Mouse (Mus musculus) lung, postnatal 0 days (tissue): Measurements from ENCODE around the gene Gphb5. TPM values are rescaled to one million over a fixed set of nuclear protein-coding genes. Genes with fewer than 3 reads are reported as not detected.
"Not testable (repeated sequence)": the region's sequence is repeated elsewhere in the genome, so short reads cannot be mapped to it uniquely, and the experiment has no call there.

Experiments used
- ATAC-seq: fragments of 200-750 bp; cut with Nextera tagmentation; 2 replicates; pipeline ENCODE4 v1.8.0; 2017; ENCODE audit warnings: moderate library complexity
- DNase-seq: peaks from one replicate; pipeline ENCODE4 v3.0.0-alpha.2; 2016; ENCODE audit warnings: low spot score
- H3K27ac ChIP-seq: fragments of 300-500 bp; sonication (generic); 2 replicates; pipeline ENCODE4 v1.5.1; 2014; ENCODE audit warnings: antibody characterized with exemption, mild to moderate bottlenecking, low read length, mixed read lengths
- H3K27me3 ChIP-seq: fragments of 300-500 bp; sonication (generic); replicated peaks from 2 replicates; pipeline ENCODE4 v1.6.1; 2014; ENCODE audit warnings: low read length, mixed read lengths; ENCODE audit not compliant: insufficient read depth
- H3K36me3 ChIP-seq: fragments of 300-500 bp; sonication (generic); 2 replicates; pipeline ENCODE4 v1.6.1; 2014; ENCODE audit warnings: low read length, mixed read lengths; ENCODE audit not compliant: insufficient read depth
- H3K4me1 ChIP-seq: fragments of 300-500 bp; sonication (generic); 2 replicates; pipeline ENCODE4 v1.6.1; 2014; ENCODE audit warnings: antibody characterized with exemption, low read depth, low read length, mixed read lengths; ENCODE audit not compliant: insufficient read depth
- H3K4me2 ChIP-seq: fragments of 300-500 bp; sonication (generic); replicated peaks from 2 replicates; pipeline ENCODE4 v1.6.1; 2014; ENCODE audit warnings: low read depth, mild to moderate bottlenecking, low read length, moderate library complexity, mixed read lengths
- H3K4me3 ChIP-seq: fragments of 300-500 bp; sonication (generic); 2 replicates; pipeline ENCODE4 v1.5.1; 2014; ENCODE audit warnings: low read depth, low read length
- H3K9ac ChIP-seq: fragments of 300-500 bp; sonication (generic); replicated peaks from 2 replicates; pipeline ENCODE4 v1.6.1; 2014; ENCODE audit warnings: low read depth, mild to moderate bottlenecking
- H3K9me3 ChIP-seq: fragments of 300-500 bp; sonication (generic); 2 replicates; pipeline ENCODE4 v1.6.1; 2016; ENCODE audit warnings: low read length, mixed read lengths
- CTCF ChIP-seq: IDR thresholded peaks from 2 replicates; pipeline ENCODE4 v1.5.1; 2016; ENCODE audit warnings: antibody characterized with exemption, mild to moderate bottlenecking
- EP300 ChIP-seq: IDR thresholded peaks from 2 replicates; pipeline ENCODE4 v1.6.1; 2016; ENCODE audit warnings: antibody characterized with exemption, mild to moderate bottlenecking, control low read depth
- WGBS: fragments of 180-500 bp; shearing (Covaris S2); extraction: QIAGEN DNeasy Blood & Tissue Kit; methylation state at CpG from one replicate; pipeline ENCODE4 v1.1.7; 2014; 5-methylcytosine and 5-hydroxymethylcytosine counted together
- polyA plus RNA-seq: library from polyadenylated mRNA; unstranded; fragments of >200 nt; fragmentation: Nextera tagmentation; extraction: Ambion mirVana; gene quantifications from 2 replicates; pipeline ENCODE4 v1.2.1, GENCODE M21; 2015

The Gphb5 gene
- polyA plus RNA-seq, 1 experiment from 2014 or later = not detected

- DNase-seq = peak; percentile 28
- Histone ChIP-seq H3K36me3 (peaks cover 5% of the 10 kb centered on the region; the same call in 1 of the 2 replicates), H3K27me3 (no peaks in the 10 kb centered on the region), H3K4me3 (no peak overlapping the region), H3K4me2 (no peak overlapping the region), H3K9me3 (no peaks in the 10 kb centered on the region), H3K4me1 (no peaks in the 10 kb centered on the region; the same call in 1 of the 2 replicates), H3K27ac (no peak overlapping the region), H3K9ac (no peak overlapping the region)
- TF ChIP-seq CTCF (peak; percentile 39), EP300 (no peak)
- ATAC-seq = no peak
- 76% methylated on average over 4 of the region's 4 CpGs for WGBS
Measured at GRCm38 (mm10) chr12:75453027-75453426, 36.4 kb upstream of the Gphb5 start.

DNA sequence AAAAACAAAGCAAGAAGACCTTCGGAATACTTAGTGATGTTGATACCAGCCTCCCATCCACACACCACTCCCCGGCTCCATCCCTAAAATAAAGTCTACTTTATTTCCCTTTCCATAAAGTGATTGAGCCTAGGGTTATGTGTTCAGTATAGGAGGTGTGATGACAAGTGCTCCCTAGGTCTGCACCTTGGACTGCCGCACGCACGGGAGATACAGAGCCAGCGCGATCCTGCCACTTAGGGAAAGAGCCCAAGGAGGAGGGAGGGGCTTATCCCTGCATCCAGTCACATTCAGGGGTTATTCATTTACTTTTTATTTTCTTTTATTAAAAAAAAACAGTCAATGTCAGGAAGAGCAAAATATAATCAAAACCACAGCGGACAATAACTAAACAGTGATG lies 34.0 kb upstream of the Gphb5 start:
- peaks cover 5% of the 10 kb centered on the region; the same call in 1 of the 2 replicates for H3K36me3 ChIP-seq
- H3K4me1 ChIP-seq = no peaks in the 10 kb centered on the region; the same call in 1 of the 2 replicates
- no peak overlapping the region for H3K4me2 ChIP-seq
- H3K27me3 ChIP-seq = no peaks in the 10 kb centered on the region
- H3K27ac ChIP-seq = no peak overlapping the region
- WGBS = 80% methylated on average over 8 of the region's 8 CpGs
- TF ChIP-seq CTCF (no peak), EP300 (no peak)
- no peak for ATAC-seq
- no peak overlapping the region for H3K9ac ChIP-seq
- no peak for DNase-seq
- no peaks in the 10 kb centered on the region for H3K9me3 ChIP-seq
- H3K4me3 ChIP-seq = no peak overlapping the region

- H3K9ac ChIP-seq = no peak overlapping the region
- no peaks in the 10 kb centered on the region for H3K27me3 ChIP-seq
- no peak for TF ChIP-seq CTCF
- peak; percentile 56; the same call in 1 of the 2 replicates for TF ChIP-seq EP300
- peaks cover 5% of the 10 kb centered on the region; the same call in 1 of the 2 replicates for H3K36me3 ChIP-seq
- no peaks in the 10 kb centered on the region for H3K9me3 ChIP-seq
- DNase-seq (peak; percentile 87), ATAC-seq (peak; percentile 82)
- peak overlapping the region; percentile 17; the same call in 1 of the 2 replicates for H3K4me2 ChIP-seq
- 33% methylated on average over 14 of the region's 14 CpGs for WGBS
- 0 out of 2 replicates have a peak overlapping the region, but pooled peaks have one; percentile 57 for H3K27ac ChIP-seq
- no peak overlapping the region for H3K4me3 ChIP-seq
- H3K4me1 ChIP-seq = no peaks in the 10 kb centered on the region; the same call in 1 of the 2 replicates
Measured at GRCm38 (mm10) chr12:75450011-75450410, 33.4 kb upstream of the Gphb5 start.

DNA sequence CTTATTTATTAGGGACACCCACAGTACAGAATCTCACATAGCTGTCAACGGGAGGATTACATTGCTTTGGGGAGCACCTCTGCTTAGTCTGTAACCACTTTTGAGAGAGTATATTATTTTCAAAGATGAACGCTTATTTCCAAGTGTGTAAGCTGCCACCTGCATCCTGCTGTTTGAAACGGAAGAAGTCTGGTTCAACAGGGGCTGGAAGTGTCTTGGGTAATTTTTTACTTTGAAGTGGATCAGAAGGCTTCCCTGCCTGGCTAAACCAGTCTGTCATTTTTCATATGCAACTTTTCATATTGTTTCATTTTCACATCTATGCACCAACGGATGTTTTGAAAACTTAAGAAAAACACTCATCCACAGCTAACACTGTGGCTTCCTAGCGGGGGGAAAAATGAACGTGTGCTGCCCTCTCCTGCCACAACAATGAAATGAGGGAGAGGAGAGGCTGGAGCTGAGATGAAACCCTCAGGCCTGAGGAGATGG lies 32.9 kb upstream of the Gphb5 start:
- DNase-seq = peak; percentile 69

GRCm38 (mm10) chr12:75448921-75449320 lies 32.3 kb upstream of the Gphb5 start:
- Histone ChIP-seq H3K27me3 (no peaks in the 10 kb centered on the region), H3K36me3 (peaks cover 5% of the 10 kb centered on the region; the same call in 1 of the 2 replicates), H3K4me2 (peak overlapping the region; percentile 17; the same call in 1 of the 2 replicates), H3K4me3 (no peak overlapping the region), H3K4me1 (no peaks in the 10 kb centered on the region; the same call in 1 of the 2 replicates), H3K27ac (peak overlapping the region; percentile 57; the same call in 1 of the 2 replicates), H3K9me3 (no peaks in the 10 kb centered on the region), H3K9ac (no peak overlapping the region)
- TF ChIP-seq CTCF (no peak), EP300 (no peak)
- WGBS = 35% methylated on average over 5 of the region's 5 CpGs
- DNase-seq (peak; percentile 45), ATAC-seq (no peak; the same call in 1 of the 2 replicates)

More for the DNA sequence above, 32.9 kb upstream of the Gphb5 start:
- peak overlapping the region; percentile 57 for H3K27ac ChIP-seq
- no peak overlapping the region for H3K9ac ChIP-seq
- peak; percentile 60 for ATAC-seq
- H3K4me2 ChIP-seq = peak overlapping the region; percentile 17
- no peaks in the 10 kb centered on the region; the same call in 1 of the 2 replicates for H3K4me1 ChIP-seq
- no peaks in the 10 kb centered on the region for H3K27me3 ChIP-seq
- WGBS = 27% methylated on average over 6 of the region's 6 CpGs
- H3K9me3 ChIP-seq = no peaks in the 10 kb centered on the region
- H3K36me3 ChIP-seq = peaks cover 5% of the 10 kb centered on the region; the same call in 1 of the 2 replicates
- no peak overlapping the region for H3K4me3 ChIP-seq
- no peak for TF ChIP-seq EP300
- peak; percentile 75 for TF ChIP-seq CTCF

DNA sequence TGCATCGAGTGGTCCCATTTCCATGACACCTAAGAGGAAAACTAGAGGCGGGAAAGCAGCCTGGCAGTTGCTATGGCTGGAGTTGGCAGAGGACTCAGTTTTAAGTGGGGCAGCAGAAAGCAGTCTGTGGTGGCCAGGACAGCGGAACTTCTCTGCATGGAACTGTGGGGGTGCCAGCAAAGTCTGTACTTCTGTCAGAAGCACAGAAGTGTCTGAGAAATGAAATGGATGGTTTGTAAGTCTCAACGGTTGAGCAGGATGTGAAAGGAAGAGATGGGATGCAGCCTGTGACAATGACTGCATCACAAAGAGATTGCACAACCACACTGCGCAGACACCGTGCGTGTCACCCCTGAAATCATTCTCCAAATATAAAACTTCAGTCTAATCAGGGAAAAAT lies 29.7 kb upstream of the Gphb5 start:
- ATAC-seq (peak; percentile 39), DNase-seq (peak; percentile 74)
- Histone ChIP-seq H3K36me3 (peaks cover under 1% of the 10 kb centered on the region; the same call in 1 of the 2 replicates), H3K4me3 (no peak overlapping the region), H3K4me2 (no peak overlapping the region), H3K4me1 (no peaks in the 10 kb centered on the region; the same call in 1 of the 2 replicates), H3K27ac (no peak overlapping the region), H3K9me3 (no peaks in the 10 kb centered on the region), H3K27me3 (no peaks in the 10 kb centered on the region), H3K9ac (no peak overlapping the region)
- no peak for TF ChIP-seq CTCF
- TF ChIP-seq EP300 = no peak
- WGBS = 62% methylated on average over 7 of the region's 7 CpGs

DNA sequence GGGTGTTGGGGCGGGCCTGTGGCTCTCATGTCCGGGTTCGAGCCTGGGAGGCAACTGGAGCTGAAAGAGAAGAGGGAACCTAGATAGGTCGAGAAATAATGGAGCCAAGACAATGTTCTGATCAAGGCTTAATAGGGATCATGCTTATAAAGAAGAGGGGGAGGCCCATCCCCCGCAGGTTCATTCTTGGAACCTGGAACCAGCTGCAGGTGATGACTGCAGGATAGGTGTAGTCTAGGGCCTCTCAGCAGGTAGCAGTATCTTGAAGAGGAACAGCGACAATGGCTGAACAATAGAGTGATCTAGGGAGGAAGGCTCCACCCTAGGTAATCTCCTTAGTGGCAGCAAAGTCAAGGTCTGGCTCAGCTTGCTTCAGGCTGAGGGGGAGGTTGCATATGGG lies 15.8 kb upstream of the Gphb5 start:
- H3K36me3 ChIP-seq, H3K9me3 ChIP-seq, H3K4me1 ChIP-seq, H3K9ac ChIP-seq, H3K27ac ChIP-seq, H3K4me2 ChIP-seq, H3K4me3 ChIP-seq, H3K27me3 ChIP-seq, ATAC-seq, DNase-seq: not testable (repeated sequence)
- WGBS = 86% methylated on average over 6 of the region's 6 CpGs
